Mouse (Mus musculus) liver, postnatal 0 days (tissue): ENCODE measurements at regions not wholly inside any gene's neighbourhood (a gene's known extent, or its start where the extent isn't known, plus 50 kb on each side); places are given as distances from the start of the nearest gene placed in this dataset.

Source experiments
- ATAC-seq: fragments of 200-750 bp; cut with Nextera tagmentation; 2 replicates; pipeline ENCODE4 v1.8.0; 2017; ENCODE audit warnings: mild to moderate bottlenecking, moderate library complexity
- DNase-seq: peaks from one replicate; pipeline ENCODE4 v3.0.0-alpha.2; 2016
- H3K27ac ChIP-seq: fragments of 300-500 bp; sonication (generic); 2 replicates; pipeline ENCODE4 v1.5.1; 2014; ENCODE audit warnings: antibody characterized with exemption, moderate library complexity, mild to moderate bottlenecking, low read depth
- H3K27me3 ChIP-seq: fragments of 300-500 bp; sonication (generic); 2 replicates; pipeline ENCODE4 v1.6.1; 2014; ENCODE audit warnings: low read length, control low read depth, mixed read lengths; ENCODE audit not compliant: insufficient read depth
- H3K36me3 ChIP-seq: fragments of 300-500 bp; sonication (generic); replicated peaks from 2 replicates; pipeline ENCODE4 v1.6.1; 2014; ENCODE audit warnings: mild to moderate bottlenecking, control low read depth, low read length, moderate library complexity, mixed read lengths; ENCODE audit not compliant: insufficient read depth
- H3K4me1 ChIP-seq: fragments of 300-500 bp; sonication (generic); 2 replicates; pipeline ENCODE4 v1.6.1; 2014; ENCODE audit warnings: antibody characterized with exemption, mild to moderate bottlenecking, control low read depth; ENCODE audit not compliant: insufficient read depth
- H3K4me2 ChIP-seq: fragments of 300-500 bp; sonication (generic); 2 replicates; pipeline ENCODE4 v1.6.1; 2014; ENCODE audit warnings: low read depth, mild to moderate bottlenecking, low read length, moderate library complexity, mixed read lengths
- H3K4me3 ChIP-seq: fragments of 300-500 bp; sonication (generic); 2 replicates; pipeline ENCODE4 v1.5.1; 2014; ENCODE audit warnings: low read depth, low read length
- H3K9ac ChIP-seq: fragments of 300-500 bp; sonication (generic); replicated peaks from 2 replicates; pipeline ENCODE4 v1.6.1; 2014; ENCODE audit warnings: mild to moderate bottlenecking, moderate library complexity
- H3K9me3 ChIP-seq: fragments of 300-500 bp; sonication (generic); 2 replicates; pipeline ENCODE4 v1.6.1; 2016; ENCODE audit warnings: mild to moderate bottlenecking, control low read depth, low read length, mixed read lengths
- CTCF ChIP-seq: sonication (generic); IDR thresholded peaks from 2 replicates; pipeline ENCODE4 v1.5.1; 2016; ENCODE audit warnings: antibody characterized with exemption, low read depth
- EP300 ChIP-seq: IDR thresholded peaks from 2 replicates; pipeline ENCODE4 v1.6.1; 2016; ENCODE audit warnings: antibody characterized with exemption, low read depth, mild to moderate bottlenecking
- WGBS: fragments of 180-500 bp; shearing (Covaris S2); extraction: QIAGEN DNeasy Blood & Tissue Kit; methylation state at CpG from one replicate; pipeline ENCODE4 v1.1.7; 2014; ENCODE audit not compliant: insufficient replicate concordance; 5-methylcytosine and 5-hydroxymethylcytosine counted together

GRCm38 (mm10) chr17:65173236-65173635, 337.4 kb upstream of the 4930583I09Rik start:
- H3K36me3 ChIP-seq, result no peaks in the 10 kb centered on the region
- no peak overlapping the region for H3K4me3 ChIP-seq
- H3K27me3 ChIP-seq, result no peaks in the 10 kb centered on the region
- peaks cover 4% of the 10 kb centered on the region; the same call in 1 of the 2 replicates for H3K9me3 ChIP-seq
- TF ChIP-seq EP300 (no peak), CTCF (no peak)
- WGBS, result 74% methylated on average over 3 of the region's 3 CpGs
- H3K9ac ChIP-seq, result no peak overlapping the region
- no peak for ATAC-seq
- no peak overlapping the region for H3K4me2 ChIP-seq
- H3K27ac ChIP-seq, result no peak overlapping the region
- DNase-seq, result no peak
- H3K4me1 ChIP-seq, result no peaks in the 10 kb centered on the region

- 69% methylated on average over 4 of the region's 4 CpGs for WGBS
- Histone ChIP-seq H3K4me2 (no peak overlapping the region), H3K27me3 (no peaks in the 10 kb centered on the region), H3K36me3 (no peaks in the 10 kb centered on the region), H3K27ac (no peak overlapping the region), H3K9me3 (peaks cover 4% of the 10 kb centered on the region; the same call in 1 of the 2 replicates), H3K9ac (no peak overlapping the region), H3K4me1 (no peaks in the 10 kb centered on the region), H3K4me3 (no peak overlapping the region)
- ATAC-seq (no peak), DNase-seq (no peak)
- TF ChIP-seq EP300 (no peak), CTCF (no peak)
Measured at GRCm38 (mm10) chr17:65170691-65171090, 334.8 kb upstream of the 4930583I09Rik start.

- DNase-seq (no peak), ATAC-seq (no peak)
- Histone ChIP-seq H3K4me3 (no peak overlapping the region), H3K36me3 (no peaks in the 10 kb centered on the region), H3K27me3 (no peaks in the 10 kb centered on the region), H3K27ac (no peak overlapping the region), H3K9me3 (peaks cover 4% of the 10 kb centered on the region; the same call in 1 of the 2 replicates), H3K4me1 (no peaks in the 10 kb centered on the region), H3K4me2 (no peak overlapping the region), H3K9ac (no peak overlapping the region)
- TF ChIP-seq CTCF (no peak), EP300 (no peak)
- WGBS, result 58% methylated on average over 4 of the region's 4 CpGs
Measured at GRCm38 (mm10) chr17:65169981-65170617, 334.2 kb upstream of the 4930583I09Rik start.

GRCm38 (mm10) chr17:65146376-65146775, 310.5 kb upstream of the 4930583I09Rik start:
- Histone ChIP-seq H3K9ac (no peak overlapping the region), H3K4me2 (no peak overlapping the region), H3K9me3 (no peaks in the 10 kb centered on the region; the same call in 1 of the 2 replicates), H3K27me3 (no peaks in the 10 kb centered on the region), H3K4me1 (no peaks in the 10 kb centered on the region), H3K36me3 (no peaks in the 10 kb centered on the region), H3K27ac (no peak overlapping the region), H3K4me3 (no peak overlapping the region)
- no peak for ATAC-seq
- WGBS, result 72% methylated on average over 2 of the region's 2 CpGs
- no peak for DNase-seq
- TF ChIP-seq CTCF (no peak), EP300 (no peak)

GRCm38 (mm10) chr17:65114651-65115050, 278.8 kb upstream of the 4930583I09Rik start:
- DNase-seq, result no peak

GRCm38 (mm10) chr17:65113121-65113520, 277.2 kb upstream of the 4930583I09Rik start:
- Histone ChIP-seq H3K36me3 (no peaks in the 10 kb centered on the region), H3K4me1 (no peaks in the 10 kb centered on the region), H3K27me3 (no peaks in the 10 kb centered on the region), H3K9ac (no peak overlapping the region), H3K9me3 (no peaks in the 10 kb centered on the region), H3K4me3 (no peak overlapping the region), H3K27ac (no peak overlapping the region), H3K4me2 (no peak overlapping the region)
- 63% methylated on average over 3 of the region's 3 CpGs for WGBS
- DNase-seq (no peak), ATAC-seq (no peak)
- no peak for TF ChIP-seq CTCF
- TF ChIP-seq EP300, result no peak

More at GRCm38 (mm10) chr17:65114651-65115050, 278.8 kb upstream of the 4930583I09Rik start:
- Histone ChIP-seq H3K27ac (no peak overlapping the region), H3K4me1 (no peaks in the 10 kb centered on the region), H3K27me3 (no peaks in the 10 kb centered on the region), H3K36me3 (no peaks in the 10 kb centered on the region), H3K9me3 (no peaks in the 10 kb centered on the region), H3K9ac (no peak overlapping the region), H3K4me3 (no peak overlapping the region), H3K4me2 (no peak overlapping the region)
- no peak for TF ChIP-seq CTCF
- no peak for TF ChIP-seq EP300
- no peak for ATAC-seq
- 68% methylated on average over 5 of the region's 5 CpGs for WGBS
